Mouse (Mus musculus) right cerebral cortex, adult 2 months (tissue): Measurements from ENCODE around the gene Rasl12.
A peak's percentile ranks its signal among the peaks of the same experiment; 100 is the strongest.

ENCODE experiments used
- DNase-seq, 2 experiments: peaks; one replicate each; pipeline ENCODE4 v3.0.0; 2021 to 2022; ENCODE audit warnings: low spot score in 2 of 2

Rasl12 gene

GRCm38 (mm10) chr9:65398279-65398678 lies at the start of gene Rasl12:
Gene Rasl12, plus strand, starts transcription at chr9:65398506.
- DNase-seq: peak; percentile 35 to 49

DNA sequence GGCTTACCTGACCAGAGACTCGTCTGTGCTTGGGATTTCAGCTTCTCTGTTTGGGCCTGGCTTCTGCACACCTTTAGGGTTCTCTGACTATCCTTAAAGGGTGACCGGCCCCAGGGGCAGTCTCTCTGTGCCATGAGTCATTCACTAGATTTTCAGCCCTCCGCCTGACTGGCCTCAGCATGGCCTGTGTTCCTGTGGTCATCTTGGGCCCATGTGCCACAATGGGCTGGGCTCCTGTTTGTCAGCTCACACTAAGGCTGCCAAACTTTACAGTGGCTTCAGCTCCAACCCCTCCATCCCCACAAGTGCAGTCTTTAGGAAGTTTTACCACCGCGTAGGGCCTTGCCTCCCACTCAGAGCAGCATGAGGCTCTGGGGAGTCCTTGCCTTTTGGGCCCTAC lies 45.1 kb upstream of the Rasl12 start:
- no peak for DNase-seq

- no peak for DNase-seq
Measured at GRCm38 (mm10) chr9:65356561-65356960, 41.7 kb upstream of the Rasl12 start.

DNA sequence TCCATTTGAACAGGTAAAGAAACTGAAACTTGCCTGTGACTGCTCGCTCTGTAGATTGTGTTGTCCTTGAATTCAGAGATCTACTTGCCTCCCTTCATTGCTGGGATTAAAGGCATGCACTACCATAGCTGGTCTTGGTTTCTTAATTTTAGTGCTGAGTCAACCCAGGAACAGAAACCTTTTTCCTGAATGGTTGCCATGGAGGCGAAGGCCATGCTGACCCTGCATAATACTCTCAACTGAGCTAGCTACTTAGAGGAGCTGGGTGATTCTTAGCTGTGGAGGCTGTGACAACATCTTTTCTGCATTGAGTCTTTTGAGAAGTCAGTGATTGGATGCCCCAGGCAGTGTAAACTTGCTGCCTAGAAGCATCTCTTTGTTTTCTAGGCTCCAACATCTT lies 41.3 kb upstream of the Rasl12 start:
- DNase-seq: no peak

DNA sequence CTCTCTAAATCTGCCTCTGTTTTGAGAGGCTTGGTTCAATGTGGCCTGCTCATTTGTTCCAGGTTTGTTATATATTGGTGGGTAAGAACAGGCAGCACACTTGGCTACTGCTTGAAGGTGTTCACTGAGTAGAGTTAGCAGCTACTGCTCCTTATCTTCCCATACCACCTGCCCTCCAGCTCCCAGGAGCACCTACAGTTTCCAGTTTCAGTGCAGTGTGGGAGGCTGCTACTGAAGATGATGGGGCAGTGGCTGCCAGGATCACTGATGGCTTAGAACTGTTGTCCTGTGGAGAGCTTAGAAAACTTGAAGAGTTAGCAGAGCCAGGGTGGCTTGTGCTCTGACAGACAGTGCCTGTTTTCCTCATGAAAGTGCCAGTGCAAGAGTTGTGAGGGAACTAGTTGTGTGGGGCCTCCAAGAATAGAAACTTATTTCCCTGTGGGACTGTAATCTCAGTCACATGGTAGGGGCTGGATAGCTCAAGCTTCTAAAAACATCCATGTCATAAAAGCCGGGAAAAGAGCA lies 39.3 kb upstream of the Rasl12 start:
- no peak for DNase-seq

DNA sequence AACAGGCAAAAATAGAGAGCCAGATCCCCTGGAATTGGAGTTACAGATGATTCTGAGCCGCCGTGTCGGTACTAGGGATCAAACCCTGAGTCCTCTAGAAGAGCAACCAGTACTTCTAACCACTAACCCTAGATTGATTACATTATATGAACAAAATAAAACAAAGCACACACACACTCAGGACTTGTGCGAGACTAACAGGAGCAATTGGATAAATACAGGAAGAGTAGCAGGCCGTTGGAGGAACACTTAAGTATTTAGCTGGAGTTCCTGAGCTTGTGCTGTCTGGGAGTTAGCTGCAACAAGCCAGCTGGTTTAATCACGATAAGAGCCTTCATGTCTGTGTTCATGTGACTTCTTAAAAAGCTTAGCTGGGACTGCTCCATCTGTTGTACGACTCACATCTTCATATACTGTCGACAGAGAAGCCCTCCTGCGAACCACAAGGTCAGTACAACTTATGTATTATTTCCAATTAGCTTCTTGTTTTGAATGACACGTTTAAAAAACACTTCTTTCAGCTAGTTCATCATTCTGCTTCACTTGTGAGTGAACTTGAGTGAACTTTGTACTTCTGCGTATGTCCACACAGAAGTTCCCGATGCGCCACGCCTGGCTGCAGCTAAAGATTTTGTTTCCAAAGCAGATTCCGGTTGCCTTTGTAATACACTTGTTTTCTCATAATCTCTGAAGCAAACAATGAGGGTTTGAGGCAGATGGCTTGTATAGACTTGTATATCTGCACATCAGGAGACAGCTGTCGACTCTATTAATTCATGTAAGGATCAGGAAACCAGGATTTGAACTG lies 37.5 kb upstream of the Rasl12 start, which contains the start of gene Ubap1l:
Gene Ubap1l (plus strand): TSS at position 401 of the 808 bp plus-strand sequence.
- no peak for DNase-seq

DNA sequence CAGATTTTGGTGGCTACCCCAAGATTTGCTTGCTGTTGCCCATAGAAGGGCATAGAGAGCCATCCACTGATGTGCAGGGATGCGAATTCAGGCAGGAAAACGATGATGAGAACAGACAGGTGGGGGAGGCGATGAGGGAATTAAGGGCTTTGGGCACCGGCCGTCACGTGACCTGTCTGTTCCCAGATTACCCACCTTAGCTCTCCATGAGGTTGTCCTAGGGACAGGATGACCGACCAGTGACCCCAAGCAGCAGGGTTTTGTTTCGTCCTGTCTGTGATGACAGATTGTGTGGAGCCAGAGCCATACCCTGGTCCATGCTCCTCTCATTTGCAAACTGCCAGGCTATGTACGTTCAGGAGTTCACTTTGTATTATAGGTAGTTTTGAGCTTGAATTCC lies 34.6 kb upstream of the Rasl12 start:
- DNase-seq: no peak

DNA sequence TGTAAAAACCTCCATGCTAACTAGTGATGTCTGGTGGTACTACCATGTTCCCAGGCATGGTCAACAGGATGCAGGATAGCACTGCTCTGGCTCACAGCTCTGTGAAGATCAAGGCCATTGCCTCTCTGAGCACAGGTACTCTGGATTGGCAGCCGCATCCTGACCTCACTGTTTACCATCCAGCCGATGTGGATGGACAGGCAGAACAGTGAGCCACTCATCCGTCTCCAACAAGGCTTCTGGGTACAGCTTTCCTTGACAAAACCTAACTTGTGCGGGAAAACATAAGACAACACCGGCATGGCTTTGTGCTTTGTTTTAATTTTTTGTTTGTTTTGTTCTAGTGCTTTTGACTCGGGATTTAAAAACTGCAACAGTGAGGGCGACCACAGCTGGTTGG lies 32.6 kb upstream of the Rasl12 start:
- no peak for DNase-seq

- no peak for DNase-seq
Measured at GRCm38 (mm10) chr9:65371756-65372155, 26.6 kb upstream of the Rasl12 start.

DNA sequence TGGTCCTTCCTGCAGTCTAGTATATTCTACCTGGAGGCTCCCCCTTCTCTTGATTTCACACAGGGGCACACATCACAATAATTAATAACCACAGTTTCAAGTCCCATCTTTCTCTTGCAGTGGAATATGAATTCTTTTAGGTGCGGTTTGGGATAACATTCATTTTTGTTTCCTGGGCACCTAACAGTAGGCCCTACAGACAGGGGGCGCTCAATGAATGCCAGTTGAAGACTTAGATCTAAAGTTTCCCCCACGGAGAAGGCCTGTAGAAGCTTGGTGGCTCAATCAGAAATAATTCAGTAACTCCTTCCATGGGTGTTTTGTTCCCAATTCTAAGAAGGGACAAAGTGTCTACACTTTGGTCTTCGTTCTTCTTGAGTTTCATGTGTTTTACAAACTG lies 25.9 kb upstream of the Rasl12 start:
- DNase-seq: peak; percentile 23

- no peak for DNase-seq
Measured at GRCm38 (mm10) chr9:65374468-65375162, 23.7 kb upstream of the Rasl12 start.

- DNase-seq: peak; percentile 71 to 75
Measured at GRCm38 (mm10) chr9:65375163-65375934, 23.0 kb upstream of the Rasl12 start.

GRCm38 (mm10) chr9:65381017-65381590 lies 17.2 kb upstream of the Rasl12 start:
- no peak for DNase-seq

- no peak for DNase-seq
Measured at GRCm38 (mm10) chr9:65382031-65382750, 16.1 kb upstream of the Rasl12 start.

DNA sequence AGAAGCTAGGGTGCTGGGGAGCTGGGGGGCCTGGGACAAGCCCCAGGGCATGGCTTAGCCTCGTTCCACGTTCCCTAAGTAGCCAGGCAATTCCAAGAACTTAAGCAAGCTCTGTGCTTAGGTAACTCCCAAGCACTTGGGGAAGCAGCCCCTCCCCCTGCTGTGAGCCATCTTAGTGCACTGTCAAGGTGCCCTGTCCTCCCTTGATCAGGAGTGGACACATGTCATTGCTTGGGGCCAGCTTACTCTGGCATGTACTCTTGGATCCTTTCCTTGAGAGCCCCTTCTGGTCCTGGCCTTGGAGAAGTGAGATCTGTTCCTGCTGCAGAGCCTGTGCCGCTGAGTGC lies 15.6 kb upstream of the Rasl12 start:
- DNase-seq: no peak

GRCm38 (mm10) chr9:65384276-65384675 lies 14.0 kb upstream of the Rasl12 start:
- DNase-seq: no peak

DNA sequence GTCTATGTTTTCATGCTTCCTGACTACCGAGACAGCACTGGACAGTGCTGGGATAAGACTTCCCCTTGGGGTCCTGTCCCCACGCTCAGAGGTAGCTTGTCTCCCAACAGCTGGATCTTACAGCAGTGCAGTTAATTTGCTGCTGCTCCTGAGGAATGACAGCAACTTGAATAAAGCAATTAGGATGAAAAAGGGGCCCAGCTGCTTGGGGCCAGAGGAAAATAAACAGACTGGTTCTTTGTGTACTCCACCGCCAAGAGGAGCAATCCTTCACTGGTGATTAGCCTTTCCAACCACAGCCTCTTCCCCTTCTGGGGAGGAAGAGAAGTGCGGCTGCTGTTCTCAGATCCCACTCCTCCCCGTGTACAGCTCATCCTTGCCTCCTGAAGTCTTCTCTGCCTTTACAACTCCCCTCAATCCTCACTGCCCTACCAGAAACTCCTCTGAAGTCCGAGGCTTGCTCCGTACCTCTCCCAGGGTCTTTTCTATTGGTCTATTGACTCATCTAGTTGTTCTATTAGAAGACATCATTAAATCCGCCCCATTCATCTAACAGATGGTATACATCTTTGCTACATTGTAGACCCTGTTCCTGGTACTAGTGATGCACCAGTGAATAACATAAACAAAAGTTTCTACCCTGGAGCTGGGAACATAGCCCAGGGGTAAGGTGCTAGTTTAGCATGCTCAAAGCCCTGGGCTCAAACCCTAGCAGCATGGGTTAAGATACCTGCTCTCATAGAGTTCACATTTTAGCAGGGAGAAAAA lies 11.7 kb upstream of the Rasl12 start:
- DNase-seq: no peak

GRCm38 (mm10) chr9:65390752-65391612 lies 7.3 kb upstream of the Rasl12 start:
- no peak for DNase-seq

DNA sequence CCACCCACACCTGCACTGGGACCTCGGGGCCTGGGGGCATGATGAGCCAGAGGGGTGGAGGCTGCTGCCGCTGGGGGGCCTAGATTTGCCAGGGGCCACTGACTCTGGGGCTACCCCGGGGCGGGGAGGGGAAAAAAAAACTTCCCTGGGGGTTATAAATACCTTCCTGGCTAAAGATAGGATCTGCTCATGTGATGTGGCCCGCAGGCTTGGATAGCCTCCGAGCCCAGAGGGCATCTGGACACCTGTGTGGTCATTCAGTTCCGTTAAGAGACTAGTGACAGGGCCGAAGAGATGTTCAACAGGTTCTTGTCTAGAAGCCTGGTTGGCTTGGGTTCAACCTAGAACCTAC lies 6.7 kb upstream of the Rasl12 start, which contains the start of gene Kbtbd13:
Gene Kbtbd13 (minus strand): TSS at position 40 of the 352 bp plus-strand sequence.
- DNase-seq: no peak
